Mouse (Mus musculus) CD4-positive, CD25-positive, alpha-beta regulatory T cell, adult 2 months (primary cell): ENCODE measurements at regions not wholly inside any gene's neighbourhood (a gene's known extent, or its start where the extent isn't known, plus 50 kb on each side); places are given as distances from the start of the nearest gene placed in this dataset.
"Not testable (repeated sequence)": the region's sequence is repeated elsewhere in the genome, so short reads cannot be mapped to it uniquely, and the experiment has no call there.

Source experiments
- DNase-seq: peaks from one replicate; pipeline ENCODE4 v3.0.0-alpha.2; 2012; ENCODE audit warnings: low read depth, low spot score

- DNase-seq, result no peak
These were observed 274.5 kb downstream of the Fam19a5 start for GRCm38 (mm10) chr15:87818566-87818965.

GRCm38 (mm10) chr15:87842097-87842496 lies 298.0 kb downstream of the Fam19a5 start:
- no peak for DNase-seq

- no peak for DNase-seq
These were observed 315.0 kb downstream of the Fam19a5 start for GRCm38 (mm10) chr15:87859069-87859468.

- DNase-seq, result no peak
These were observed 332.3 kb downstream of the Fam19a5 start for GRCm38 (mm10) chr15:87876286-87876899.

- DNase-seq, result no peak
These were observed 346.8 kb downstream of the Fam19a5 start for GRCm38 (mm10) chr15:87890903-87891302.

- not testable (repeated sequence) for DNase-seq
These were observed 350.8 kb downstream of the Fam19a5 start for GRCm38 (mm10) chr15:87894866-87895265.

- DNase-seq, result no peak
These were observed 354.6 kb downstream of the Fam19a5 start for GRCm38 (mm10) chr15:87898655-87899054.

- DNase-seq, result no peak
These were observed 360.3 kb downstream of the Fam19a5 start for GRCm38 (mm10) chr15:87904436-87904835.

GRCm38 (mm10) chr15:87906310-87906709 lies 362.2 kb downstream of the Fam19a5 start:
- no peak for DNase-seq

- DNase-seq, result no peak
These were observed 378.0 kb downstream of the Fam19a5 start for GRCm38 (mm10) chr15:87922091-87922490.

GRCm38 (mm10) chr15:87922781-87923446 lies 378.8 kb downstream of the Fam19a5 start:
- DNase-seq, result no peak

- no peak for DNase-seq
These were observed 379.8 kb downstream of the Fam19a5 start for GRCm38 (mm10) chr15:87923906-87924305.

- no peak for DNase-seq
These were observed 391.9 kb downstream of the Fam19a5 start for GRCm38 (mm10) chr15:87936041-87936440.

- no peak for DNase-seq
These were observed 396.7 kb downstream of the Fam19a5 start for GRCm38 (mm10) chr15:87940837-87941236.

GRCm38 (mm10) chr15:87952531-87952930 lies 408.4 kb downstream of the Fam19a5 start:
- no peak for DNase-seq

GRCm38 (mm10) chr15:87955685-87956256 lies 411.7 kb downstream of the Fam19a5 start:
- DNase-seq, result no peak

- no peak for DNase-seq
These were observed 414.8 kb downstream of the Fam19a5 start for GRCm38 (mm10) chr15:87958866-87959265.

GRCm38 (mm10) chr15:87972641-87973040 lies 428.5 kb downstream of the Fam19a5 start:
- DNase-seq, result no peak

GRCm38 (mm10) chr15:87987322-87987985 lies 443.4 kb downstream of the Fam19a5 start:
- no peak for DNase-seq

GRCm38 (mm10) chr15:87994546-87994945 lies 450.4 kb downstream of the Fam19a5 start:
- DNase-seq, result no peak

GRCm38 (mm10) chr15:88017076-88017475 lies 473.0 kb downstream of the Fam19a5 start:
- DNase-seq, result no peak

GRCm38 (mm10) chr15:88032751-88033150 lies 488.7 kb downstream of the Fam19a5 start:
- DNase-seq, result no peak
